Mouse (Mus musculus): ENCODE data around the gene Usf1.

The Usf1 gene

DNA sequence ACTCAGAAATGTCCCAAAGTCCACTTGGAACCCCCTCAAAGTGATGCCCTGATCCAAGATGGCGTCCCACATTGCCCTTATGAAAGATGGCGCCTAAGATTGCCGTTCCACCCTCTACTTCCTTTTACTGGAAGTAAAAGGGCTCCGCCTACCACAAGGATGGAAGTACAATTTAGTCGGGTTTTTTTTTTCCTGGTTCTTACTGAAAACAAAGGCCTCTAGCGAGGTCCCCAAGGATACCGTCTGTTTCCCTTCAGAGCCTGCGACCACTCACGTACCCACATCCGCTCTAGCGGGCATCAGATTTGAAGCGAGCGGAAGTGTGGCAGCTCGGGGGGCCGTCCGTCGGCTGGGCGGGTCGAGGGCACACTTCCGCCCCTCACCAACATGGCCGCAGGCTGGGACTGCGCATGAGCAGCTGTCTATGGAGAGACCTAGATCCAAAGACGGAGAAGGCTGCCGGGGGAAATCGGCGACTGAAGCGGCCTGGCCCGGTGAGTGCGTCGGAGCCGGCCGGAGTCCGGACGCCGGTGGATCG is at the start of gene Usf1:
TSS of gene Usf1 (plus strand) at position 367 of the 538 bp plus-strand sequence.
- in situ Hi-C loops (cut with MboI, MseI): no loop called here

DNA sequence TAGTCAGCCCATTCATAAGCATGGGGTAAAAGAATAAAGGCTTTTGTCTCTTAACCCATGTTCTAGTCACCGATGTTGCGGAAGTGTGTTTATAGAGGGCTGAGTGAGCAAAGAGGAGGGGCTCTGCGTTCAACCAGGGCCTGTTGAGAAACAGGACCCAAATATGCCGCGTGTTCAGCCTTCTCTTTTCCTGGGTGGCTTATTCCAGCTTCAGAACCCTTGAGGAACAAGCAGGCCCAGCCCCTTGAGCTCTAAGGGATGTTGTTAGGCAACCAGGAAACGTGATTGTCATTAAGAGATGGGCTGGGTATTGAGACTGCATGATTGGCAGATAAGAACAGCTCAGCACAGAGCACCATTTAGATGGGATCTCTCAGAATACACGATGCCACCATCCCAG is 45.2 kb upstream of the Usf1 start:
- in situ Hi-C loops (cut with MboI, MseI): no loop called here

DNA sequence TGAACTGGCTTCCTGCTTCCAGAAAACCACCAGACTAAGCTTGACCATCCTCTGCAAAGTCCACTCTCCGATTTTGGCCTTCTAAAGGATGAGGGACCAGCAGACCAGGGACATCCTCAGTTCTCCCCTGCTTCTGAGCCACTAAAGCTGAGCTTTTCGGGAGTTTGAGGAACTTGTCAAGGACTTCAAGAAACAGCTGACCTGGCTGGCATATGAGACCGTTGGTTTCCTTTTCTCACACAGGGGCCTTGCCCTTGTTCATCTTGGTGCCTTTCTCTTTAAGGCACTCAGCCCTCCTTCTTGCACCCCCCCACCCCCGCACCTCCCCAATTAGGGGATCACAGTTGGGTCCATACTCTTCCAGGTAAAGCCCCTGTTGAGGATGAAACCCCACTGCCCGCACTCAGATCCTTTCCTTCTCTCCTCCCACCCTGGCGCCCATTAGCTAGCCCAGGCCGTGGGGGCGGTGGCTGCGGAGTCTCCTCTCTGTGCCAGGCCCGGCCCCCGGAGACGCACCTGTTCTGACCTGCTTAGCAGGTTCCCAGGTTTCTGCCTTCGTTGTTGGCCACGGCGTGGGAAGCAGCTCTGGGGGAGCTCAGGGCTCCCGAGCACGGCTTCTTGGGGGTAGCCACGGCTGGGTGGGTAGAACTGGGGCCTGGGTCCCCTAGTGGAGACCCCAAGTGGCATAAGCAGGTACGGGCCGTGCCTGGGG is 41.1 kb upstream of the Usf1 start, which contains the start of gene Nectin4:
TSS of gene Nectin4 (plus strand) at position 255 of the 712 bp plus-strand sequence.
- in situ Hi-C loops (cut with MboI, MseI): no loop called here

DNA sequence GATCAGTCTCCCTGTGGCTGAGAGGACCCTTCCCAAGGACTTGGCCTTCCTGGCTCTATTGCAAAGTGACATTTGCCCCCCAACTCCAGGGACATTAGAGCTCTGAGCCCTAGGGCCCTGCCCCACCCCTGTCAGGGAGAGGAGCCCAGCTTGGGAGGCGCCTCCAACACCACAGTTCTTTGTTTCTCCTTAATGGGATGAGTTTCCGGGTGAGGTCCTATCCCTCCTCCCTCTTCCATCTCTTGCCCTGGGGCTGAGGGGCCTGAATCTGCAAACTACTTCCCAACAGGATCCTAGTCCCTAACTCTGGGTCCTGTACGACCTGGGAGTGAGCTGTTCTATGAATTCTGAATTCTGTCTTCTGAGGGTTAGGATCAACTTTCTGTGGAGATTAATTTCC is 38.2 kb upstream of the Usf1 start:
- in situ Hi-C loops (cut with MboI, MseI): no loop called here

DNA sequence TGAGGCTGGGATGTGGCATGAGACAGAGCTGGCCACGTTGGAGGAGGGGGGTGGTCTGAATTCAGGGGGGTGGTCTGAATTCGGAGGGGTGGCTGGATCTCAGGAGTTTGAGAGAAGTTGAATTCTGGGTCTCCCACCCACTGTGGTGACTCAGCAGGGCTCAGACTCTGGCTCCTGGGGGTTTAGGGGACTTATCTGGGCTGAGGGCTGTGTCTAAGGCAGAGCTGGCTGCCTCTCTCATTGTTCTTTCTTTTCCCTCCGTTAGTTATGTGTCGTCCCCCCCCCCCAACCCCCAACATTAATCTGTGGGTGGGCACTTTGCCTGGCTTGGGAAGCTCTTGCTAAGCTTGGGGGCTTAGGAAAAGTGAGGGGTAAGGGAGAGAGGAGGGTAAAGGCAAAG is 37.2 kb upstream of the Usf1 start:
- in situ Hi-C loops (cut with MboI, MseI): no loop called here

DNA sequence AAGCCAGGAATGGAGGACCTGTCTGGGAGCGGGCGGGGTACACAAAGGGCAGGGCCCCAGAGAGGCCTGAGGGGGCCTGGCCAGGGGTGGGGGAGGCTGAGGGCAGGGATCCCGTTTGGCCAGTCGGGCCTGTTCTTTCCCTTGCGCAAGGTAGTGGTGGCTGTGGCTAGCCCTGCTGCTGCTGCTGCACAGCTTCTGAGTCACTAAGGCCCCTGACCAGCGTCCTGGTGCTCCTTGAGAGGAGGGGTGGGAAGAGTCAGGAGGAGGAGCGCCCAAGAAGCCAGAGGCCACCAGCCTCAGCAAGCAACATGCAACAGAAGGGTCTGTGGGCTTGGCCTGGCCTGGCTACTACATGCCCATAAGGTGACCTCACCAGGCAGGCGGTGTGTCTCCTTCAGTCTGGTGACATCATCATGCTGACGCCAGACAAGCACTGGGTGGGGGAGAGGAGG is 35.4 kb upstream of the Usf1 start:
- in situ Hi-C loops (cut with MboI, MseI): no loop called here

GRCm38 (mm10) chr1:171378298-171378697 is 32.8 kb upstream of the Usf1 start:
- in situ Hi-C loops (cut with MboI, MseI): no loop called here

DNA sequence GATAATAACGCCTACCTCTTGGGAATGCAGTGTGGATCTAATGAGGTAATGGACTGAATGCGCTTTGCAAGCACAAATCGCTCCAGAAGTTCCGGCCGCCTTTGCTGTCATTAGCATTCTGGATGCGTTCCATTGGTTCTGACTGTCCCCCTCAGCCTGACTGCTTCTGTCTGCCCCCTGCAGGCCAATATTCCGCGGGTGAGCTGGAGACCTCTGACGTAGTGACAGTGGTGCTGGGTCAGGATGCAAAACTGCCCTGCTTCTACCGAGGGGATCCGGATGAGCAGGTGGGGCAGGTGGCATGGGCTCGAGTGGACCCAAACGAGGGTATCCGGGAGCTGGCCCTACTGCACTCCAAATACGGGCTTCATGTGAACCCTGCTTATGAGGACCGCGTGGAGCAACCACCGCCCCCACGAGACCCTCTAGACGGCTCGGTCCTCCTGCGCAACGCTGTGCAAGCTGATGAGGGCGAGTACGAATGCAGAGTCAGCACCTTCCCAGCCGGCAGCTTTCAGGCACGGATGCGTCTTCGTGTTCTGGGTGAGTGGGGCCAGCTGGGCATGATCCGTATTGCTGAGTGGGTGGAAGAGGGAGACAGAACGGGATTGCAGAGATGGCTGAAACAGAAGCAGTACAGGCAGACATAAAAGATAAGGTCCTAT is 31.0 kb upstream of the Usf1 start:
- in situ Hi-C loops (cut with MboI, MseI): no loop called here

DNA sequence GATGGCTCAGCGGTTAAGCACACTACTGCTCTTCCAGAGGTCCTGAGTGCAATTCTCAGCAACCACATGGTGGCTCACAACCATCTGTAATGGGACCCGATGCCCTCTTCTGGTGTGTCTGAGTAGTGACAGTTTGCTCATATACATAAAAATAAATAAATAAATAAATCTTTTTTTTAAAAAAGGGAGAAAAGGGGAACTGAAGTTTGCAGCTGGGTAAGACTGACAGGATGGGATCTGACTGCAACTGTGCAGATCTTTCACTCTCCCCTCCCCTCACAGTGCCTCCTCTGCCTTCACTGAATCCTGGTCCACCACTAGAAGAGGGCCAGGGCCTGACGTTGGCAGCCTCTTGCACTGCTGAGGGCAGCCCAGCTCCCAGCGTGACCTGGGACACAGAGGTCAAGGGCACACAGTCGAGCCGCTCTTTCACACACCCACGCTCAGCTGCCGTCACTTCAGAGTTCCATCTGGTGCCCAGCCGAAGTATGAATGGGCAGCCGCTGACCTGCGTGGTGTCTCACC is 29.0 kb upstream of the Usf1 start:
- in situ Hi-C loops (cut with MboI, MseI): no loop called here

DNA sequence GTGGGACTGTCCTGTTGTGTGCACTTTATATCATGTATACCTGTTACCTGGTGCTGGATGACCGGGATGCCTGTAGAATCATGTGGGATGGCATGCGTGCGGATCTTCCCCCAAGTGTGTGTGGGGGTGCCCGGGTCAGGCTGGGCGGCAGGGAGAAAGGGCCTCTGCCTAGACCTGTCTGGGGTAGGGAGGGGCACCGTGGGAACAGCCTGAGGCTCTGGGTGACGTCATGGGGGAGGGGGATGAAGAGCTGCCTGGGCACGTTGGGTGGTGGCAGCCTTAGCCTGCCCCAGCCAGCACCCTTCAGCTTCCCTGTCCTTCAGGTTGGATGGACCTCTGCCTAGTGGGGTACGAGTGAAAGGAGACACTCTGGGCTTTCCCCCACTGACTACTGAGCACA is 26.8 kb upstream of the Usf1 start:
- in situ Hi-C loops (cut with MboI, MseI): no loop called here

DNA sequence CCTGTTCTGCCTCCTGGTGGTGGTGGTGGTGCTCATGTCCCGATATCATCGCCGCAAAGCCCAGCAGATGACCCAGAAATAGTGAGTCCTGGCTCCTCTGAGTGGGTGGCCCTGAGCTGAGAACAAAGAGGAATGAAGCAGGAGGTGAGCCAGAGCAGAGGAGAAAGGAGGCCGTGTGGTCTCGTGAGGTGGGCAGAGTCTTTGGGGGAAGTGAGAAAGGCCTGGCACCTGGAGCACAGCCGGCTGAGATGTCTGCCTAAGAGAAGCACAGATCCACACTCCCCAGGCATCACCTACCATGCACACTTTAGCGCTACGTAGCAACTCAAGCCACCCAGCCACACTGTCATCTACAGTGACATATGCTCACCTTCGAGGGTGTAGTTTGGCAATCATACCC is 25.9 kb upstream of the Usf1 start:
- in situ Hi-C loops (cut with MboI, MseI): no loop called here

GRCm38 (mm10) chr1:171387099-171387498 is 24.0 kb upstream of the Usf1 start:
- in situ Hi-C loops (cut with MboI, MseI): no loop called here

DNA sequence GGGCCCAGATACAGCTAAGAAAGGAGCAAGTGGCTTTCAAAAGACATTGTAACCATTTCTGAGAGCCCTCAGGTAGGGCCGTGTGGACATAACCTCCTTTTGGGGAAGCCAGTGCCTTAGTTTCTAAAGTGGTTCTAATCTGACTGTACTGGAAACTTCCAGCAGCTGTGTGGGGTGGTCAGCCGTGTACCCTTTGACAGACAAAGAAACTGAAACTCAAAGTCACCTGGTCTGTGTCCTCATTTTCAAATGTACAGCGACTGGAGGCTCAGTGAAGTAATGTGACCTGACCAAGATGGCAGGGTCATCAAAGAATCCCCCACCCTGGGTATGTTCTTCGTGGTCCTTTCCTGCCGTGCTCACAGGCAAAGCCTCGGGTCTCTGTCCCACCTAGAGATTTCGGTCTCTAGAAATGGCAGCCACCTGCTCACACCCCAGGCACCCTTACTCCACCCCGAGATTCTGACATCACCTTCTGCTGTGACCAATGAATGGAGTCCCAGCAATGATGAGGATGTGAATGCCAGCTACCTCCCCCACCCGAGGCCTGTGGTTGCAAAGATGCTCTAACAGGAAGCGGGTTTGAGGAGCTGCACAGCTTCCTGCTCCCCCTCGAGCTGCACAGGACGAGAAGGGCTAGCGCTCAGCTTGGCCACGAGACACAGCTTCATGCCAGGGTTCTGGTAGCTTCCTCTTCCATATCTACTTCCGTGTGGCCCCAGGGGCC is 22.6 kb upstream of the Usf1 start, which contains the start of gene Arhgap30:
TSS of gene Arhgap30 (plus strand) at position 579 of the 727 bp plus-strand sequence.
- in situ Hi-C loops (cut with MboI, MseI): no loop called here

- in situ Hi-C loops (cut with MboI, MseI): no loop called here
Observed at GRCm38 (mm10) chr1:171390101-171390500, 21.0 kb upstream of the Usf1 start.

GRCm38 (mm10) chr1:171401821-171402220 is 9.3 kb upstream of the Usf1 start:
- in situ Hi-C loops (cut with MboI, MseI): no loop called here

- in situ Hi-C loops (cut with MboI, MseI): no loop called here
Observed at GRCm38 (mm10) chr1:171402991-171403390, 8.1 kb upstream of the Usf1 start.

DNA sequence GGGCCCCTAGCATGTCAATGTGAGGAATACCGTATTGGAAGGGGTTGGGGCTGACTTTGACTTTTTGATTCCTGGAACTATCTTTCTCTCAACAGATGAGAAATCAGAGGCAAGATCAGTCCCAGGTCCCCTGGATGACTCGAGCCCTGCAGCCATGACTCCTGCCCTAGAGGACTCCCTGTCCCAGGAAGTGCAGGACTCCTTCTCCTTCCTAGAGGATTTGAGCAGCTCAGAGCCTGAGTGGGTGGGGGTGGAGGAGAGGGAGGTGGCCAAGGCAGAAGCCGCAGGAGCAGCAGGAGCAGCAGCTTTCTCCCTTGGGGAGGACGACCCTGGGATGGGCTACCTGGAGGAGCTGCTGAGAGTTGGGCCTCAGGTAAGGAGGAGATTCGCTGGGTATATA is 3.9 kb upstream of the Usf1 start:
- in situ Hi-C loops (cut with MboI, MseI): no loop called here

DNA sequence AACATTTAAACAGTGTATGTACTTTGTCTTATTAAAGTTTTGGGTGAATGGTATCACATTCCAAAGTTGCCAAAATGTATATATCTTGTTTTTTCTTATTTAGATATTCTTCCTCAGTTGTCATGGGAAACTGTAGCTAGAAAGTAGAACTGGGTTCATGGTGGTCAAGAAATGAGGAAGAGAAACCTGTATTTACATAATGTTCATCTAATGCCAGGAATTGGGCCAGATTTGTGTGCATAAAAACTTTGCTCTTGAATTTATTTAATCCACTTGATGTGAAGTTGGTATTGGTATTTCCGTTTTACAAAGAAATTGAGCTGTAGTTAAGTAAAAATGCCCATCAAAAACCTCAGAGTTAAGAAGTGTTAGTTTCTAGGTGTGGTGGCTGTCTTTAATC is 882 bp upstream of the Usf1 start:
- in situ Hi-C loops (cut with MboI, MseI): no loop called here

GRCm38 (mm10) chr1:171411492-171411941 is 404 bp downstream of the Usf1 start:
- in situ Hi-C loops (cut with MboI, MseI): no loop called here

DNA sequence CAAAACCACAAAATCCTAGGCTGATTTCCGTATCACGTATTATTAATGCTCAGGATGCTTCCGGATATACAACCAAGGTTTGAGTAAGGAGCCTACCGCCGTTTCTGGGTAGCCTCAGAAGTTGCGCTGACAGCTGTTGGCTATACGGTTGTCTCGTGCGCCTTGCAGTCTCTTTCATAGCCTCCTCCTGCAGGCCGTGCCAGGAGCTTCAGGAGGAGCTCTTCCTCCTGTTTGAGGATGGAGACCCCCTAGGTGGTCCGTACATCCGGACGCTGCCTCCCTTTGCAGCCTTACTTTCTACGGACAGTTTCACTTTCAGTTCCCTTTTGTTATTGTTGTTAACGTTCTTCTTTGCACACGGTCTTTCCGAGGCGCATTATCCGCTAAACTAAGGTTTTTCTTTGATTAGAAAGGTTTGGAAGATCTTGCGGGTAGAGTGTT is 908 bp downstream of the Usf1 start:
- in situ Hi-C loops (cut with MboI, MseI): no loop called here

- in situ Hi-C loops (cut with MboI, MseI): no loop called here
Observed at GRCm38 (mm10) chr1:171412446-171412845, 1.3 kb downstream of the Usf1 start.

DNA sequence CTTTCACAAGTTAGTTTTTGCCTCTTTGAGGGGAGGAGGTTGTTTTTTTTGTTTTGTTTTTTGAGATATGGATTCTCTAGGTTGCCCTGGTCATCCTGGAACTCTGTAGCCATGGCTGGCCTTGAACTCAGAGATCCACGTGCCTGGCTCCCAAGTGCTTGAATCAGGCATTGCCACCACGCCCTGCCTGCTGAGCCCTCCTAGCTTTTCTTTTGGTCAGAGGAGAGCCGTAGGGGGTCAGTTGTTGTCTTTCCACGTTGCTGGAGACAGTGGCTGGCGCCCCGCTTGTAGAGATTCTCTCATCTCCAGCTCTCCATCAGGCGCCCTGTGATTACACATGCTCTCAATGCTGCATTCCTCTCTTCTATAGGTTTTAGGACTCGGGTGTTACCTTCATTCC is 2.5 kb downstream of the Usf1 start:
- in situ Hi-C loops (cut with MboI, MseI): no loop called here
